Mouse (Mus musculus) lung, adult 2 months (tissue): Measurements from ENCODE around the gene Arhgdib.

Experiments used
- CTCF ChIP-seq: fragments of 200-500 bp; IDR thresholded peaks from 2 replicates; pipeline ENCODE4 v1.5.1; 2011; ENCODE audit warnings: mild to moderate bottlenecking, low read length, control low read depth; ENCODE audit not compliant: insufficient read depth
- POLR2A ChIP-seq: fragments of 200-500 bp; IDR thresholded peaks from 2 replicates; pipeline ENCODE4 v1.6.1; 2011; ENCODE audit warnings: low read depth, mild to moderate bottlenecking, control low read depth, low read length, borderline replicate concordance; ENCODE audit errors: extremely low read depth

- no peak for TF ChIP-seq POLR2A
- no peak for TF ChIP-seq CTCF
These were observed 60.0 kb downstream of the Arhgdib start for GRCm38 (mm10) chr6:136881678-136882077.
